Mouse (Mus musculus) frontal cortex, postnatal 10 days (tissue): ENCODE measurements around the gene Snx33.
"Not testable (repeated sequence)": the region's sequence is repeated elsewhere in the genome, so short reads cannot be mapped to it uniquely, and the experiment has no call there.

Source experiments
- DNase-seq, 2 experiments: peaks; one replicate each; pipeline ENCODE4 v3.0.0; 2022; ENCODE audit warnings: low spot score in 2 of 2, mixed read lengths in 1 of 2

Snx33 gene

DNA sequence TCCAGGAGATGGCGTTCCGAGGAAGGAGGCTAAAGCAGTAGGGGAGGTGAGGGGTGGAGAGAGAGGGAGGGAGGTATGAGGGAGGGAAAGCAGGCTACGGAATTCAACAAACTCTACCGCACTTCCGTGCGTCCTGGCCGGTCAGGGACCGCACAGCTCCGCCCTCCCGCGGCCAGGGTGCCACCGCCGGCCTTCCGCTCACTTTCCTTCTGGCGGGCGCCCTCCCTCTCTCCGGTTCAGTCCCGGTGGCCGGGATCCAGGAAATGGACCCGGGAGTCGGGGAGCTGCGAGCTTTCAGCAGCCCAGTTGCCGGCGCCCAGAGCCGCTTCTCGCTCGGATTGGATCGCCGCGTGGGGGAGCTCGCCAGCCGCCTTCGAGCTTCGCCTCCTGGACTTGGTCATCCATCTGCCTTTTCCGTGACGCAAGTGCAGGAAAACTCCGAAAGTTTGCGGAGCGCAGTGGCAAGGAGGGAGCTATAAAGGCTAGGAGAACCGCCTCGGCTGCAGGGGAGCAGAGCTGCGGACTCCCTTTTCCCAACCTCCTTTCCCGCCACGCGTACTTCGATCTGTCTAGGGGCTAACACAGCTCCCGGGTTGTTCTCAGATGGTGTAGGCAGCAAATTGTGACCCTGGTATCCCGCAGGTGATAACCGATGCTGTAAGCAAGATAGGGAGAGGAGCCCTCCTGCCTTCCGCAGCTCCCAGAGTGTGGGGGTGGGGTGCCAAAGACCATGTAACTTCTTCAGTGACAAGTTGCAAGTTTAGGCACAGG lies at the start of gene Snx33:
Gene Snx33 (minus strand): TSS at position 331 of the 771 bp plus-strand sequence.
- peak; percentile 61 to 83 for DNase-seq

DNA sequence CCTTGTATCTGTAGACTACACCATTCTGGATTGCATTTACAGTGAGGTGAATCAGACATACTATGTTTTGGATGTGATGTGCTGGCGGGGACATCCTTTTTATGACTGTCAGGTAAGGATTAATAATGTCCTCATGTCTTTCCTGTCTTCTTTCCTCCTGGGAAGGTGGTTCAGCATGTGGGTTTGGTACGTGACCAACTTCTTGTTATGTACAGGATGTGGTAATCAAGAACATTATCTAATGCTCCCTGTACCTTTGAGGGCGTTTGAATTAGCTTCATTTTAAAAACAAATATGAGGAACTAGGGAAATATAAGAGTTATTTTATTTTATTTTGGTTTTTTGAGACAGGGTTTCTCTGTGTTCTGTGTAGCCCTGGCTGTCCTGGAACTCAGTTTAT lies 47.0 kb upstream of the Snx33 start:
- no peak for DNase-seq

DNA sequence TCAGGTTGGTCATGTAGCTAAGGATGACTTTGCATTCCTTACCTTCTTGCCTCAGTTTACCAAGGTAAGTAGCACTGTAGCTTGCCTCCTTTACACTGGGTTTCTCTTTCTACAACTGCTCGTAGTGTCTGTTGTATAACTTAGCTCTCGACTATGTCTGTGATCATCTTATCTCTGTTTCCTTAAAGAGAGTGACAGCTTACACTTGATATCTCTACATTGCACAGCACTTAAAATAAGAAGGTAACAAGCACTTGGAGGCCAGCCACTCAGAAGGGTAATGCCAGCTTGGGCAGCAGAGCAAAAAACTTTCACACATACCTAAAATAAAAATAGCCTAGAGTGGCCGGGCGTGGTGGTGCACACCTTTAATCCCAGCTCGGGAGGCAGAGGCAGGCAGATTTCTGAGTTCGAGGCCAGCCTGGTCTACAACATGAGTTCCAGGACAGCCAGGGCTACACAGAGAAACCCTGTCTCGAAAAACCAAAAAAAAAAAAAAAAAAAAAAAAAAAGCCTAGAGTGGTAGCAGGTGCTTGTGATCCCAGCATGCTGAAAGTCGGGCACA lies 45.9 kb upstream of the Snx33 start:
- no peak for DNase-seq

- DNase-seq: no peak
Measured at GRCm38 (mm10) chr9:56970158-56970557, 42.0 kb upstream of the Snx33 start.

- no peak for DNase-seq
Measured at GRCm38 (mm10) chr9:56961591-56961990, 33.4 kb upstream of the Snx33 start.

GRCm38 (mm10) chr9:56958689-56959088 lies 30.5 kb upstream of the Snx33 start:
- no peak for DNase-seq

DNA sequence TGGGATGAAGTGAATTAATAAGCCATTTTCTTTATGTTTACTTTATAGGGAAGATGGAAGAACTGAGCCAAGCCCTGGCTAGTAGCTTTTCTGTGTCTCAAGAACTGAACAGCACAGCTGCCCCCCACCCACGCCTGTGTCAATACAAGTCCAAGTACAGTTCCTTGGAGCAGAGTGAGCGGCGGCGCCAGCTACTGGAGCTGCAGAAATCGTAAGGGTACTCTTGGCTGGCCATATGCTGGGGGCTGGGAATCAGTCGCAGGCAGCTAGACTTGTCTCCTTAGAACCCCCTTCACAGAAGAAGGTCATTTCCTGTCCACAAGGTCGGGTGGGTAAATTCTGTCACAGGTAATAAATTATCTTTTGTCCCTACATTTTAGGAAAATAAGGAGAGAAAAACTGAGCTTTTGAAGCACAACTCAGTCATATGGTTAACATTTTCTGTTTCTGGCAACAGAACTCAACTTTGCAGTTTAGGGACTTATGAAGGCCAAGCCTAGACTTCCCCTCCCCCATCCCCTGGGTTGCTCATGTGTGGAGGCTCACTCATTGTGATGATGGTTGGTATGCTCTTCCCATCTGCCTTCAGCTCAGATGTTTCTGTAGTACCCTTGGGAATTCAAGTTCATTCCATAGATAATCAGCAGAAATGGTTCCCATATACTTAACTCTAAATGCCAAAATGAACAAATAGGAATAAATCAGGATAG lies 28.9 kb upstream of the Snx33 start:
- DNase-seq: no peak

- DNase-seq: no peak
Measured at GRCm38 (mm10) chr9:56953562-56953961, 25.4 kb upstream of the Snx33 start.

DNA sequence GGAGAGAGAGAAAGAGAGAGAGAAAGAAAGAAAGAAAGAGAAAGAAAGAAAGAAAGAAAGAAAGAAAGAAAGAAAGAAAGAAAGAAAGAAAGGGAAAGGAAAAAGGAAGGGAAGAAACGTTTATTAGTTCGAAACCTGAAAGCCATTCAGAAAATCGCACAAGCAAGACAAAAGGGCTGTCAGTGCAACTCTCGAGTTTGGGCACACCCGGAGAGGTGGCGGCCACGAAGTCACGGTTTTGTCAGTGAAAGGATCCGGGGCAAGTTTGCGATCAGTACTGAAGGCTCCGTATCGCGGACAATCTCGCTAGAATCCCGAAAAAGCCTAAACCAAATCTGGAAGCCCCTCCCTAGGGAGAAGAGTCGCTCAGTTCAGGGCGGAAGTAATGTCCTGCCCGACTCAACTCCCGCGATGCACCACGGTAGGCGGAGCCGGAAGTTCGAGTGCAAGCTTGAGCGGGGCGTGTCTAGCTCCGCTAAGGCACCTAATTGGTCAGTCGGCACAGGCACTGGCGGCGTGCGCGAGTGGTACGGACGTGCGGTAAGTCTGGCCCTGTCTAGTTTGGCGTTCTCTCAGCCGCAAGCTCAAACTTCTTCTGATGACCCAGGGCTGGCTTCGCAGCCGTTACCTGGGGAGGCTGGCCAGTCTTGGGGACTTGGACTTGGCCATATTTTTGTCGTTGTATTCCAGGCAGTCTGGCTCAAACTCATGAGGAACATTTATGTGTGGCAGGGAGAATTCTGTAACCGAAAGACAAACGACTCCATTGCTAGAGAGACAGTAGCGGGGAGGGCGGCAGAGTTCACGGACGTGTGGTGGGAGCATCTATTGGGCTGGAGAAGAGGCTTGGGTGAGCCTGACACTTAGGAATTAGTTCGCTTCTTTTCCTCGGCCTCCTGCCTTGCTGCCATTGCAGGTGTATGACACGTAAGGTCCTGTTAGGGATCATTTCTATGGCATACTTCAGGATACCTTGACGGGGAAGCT lies 22.5 kb upstream of the Snx33 start, which contains the start of gene Snupn:
Gene Snupn (plus strand): TSS at position 465 of the 987 bp plus-strand sequence.
- peak; percentile 92 to 96 for DNase-seq

DNA sequence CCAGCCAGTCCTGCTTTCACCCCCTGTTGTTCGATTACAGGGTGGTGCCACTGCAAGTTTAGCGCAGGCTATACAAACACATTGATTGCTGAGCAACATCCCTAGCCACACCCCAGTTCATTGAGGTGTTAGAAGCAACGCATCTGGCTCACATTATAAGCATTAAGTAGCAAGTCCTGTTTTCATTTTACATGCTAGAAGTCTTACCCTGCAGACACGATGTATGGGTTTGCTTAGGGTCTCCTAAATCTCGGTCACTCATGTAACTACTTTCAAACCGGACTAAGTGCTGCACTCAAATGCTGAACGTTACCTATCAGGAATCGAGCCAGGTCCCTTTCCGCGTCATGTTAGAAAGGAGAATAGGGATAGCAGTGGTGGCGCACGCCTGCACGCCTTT lies 21.6 kb upstream of the Snx33 start:
- no peak for DNase-seq

- not testable (repeated sequence) for DNase-seq
Measured at GRCm38 (mm10) chr9:56948699-56949098, 20.5 kb upstream of the Snx33 start.

DNA sequence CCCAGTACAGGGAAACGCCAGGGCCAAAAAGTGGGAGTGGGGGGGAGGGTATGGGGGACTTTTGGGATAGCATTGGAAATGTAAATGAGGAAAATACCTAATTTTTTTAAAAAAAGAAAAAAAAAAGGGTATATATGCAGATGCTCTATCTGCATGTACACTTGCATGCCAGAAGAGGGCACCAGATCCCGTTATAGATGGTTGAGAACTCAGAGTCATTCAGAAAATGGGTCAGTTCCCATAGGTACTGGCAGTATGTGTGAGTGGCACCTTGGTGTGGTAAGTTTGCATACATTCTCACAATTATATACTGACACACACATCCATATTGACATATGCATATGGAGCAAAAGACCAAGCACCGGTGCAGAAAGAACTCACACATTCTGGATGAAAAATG lies 19.3 kb upstream of the Snx33 start:
- peak in 1 of 2 experiments; percentile 20 for DNase-seq

DNA sequence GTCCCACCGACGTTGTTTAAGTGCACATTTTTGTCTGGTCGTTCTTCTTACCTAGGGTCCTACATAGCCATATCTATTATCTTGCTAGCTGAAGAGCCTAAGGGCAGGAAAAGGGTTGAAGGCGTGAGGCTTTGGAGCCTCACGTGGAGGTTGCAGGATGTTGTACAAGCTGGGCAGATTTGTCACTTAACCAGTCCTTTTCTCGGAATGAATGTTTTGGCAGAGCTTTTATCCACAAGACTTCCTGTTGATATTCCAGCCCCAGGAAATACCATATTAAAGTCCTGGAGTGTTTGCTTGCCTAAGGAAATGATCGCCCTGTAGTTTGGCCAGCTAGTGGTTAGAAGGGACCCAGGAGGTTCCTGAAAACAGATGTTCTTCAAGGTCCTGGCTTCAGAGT lies 10.2 kb upstream of the Snx33 start:
- no peak for DNase-seq

- DNase-seq: peak; percentile 81 to 86
Measured at GRCm38 (mm10) chr9:56937223-56938160, 9.3 kb upstream of the Snx33 start, which contains the start of gene Imp3. Imp3 (plus strand) TSS chr9:56937475.

DNA sequence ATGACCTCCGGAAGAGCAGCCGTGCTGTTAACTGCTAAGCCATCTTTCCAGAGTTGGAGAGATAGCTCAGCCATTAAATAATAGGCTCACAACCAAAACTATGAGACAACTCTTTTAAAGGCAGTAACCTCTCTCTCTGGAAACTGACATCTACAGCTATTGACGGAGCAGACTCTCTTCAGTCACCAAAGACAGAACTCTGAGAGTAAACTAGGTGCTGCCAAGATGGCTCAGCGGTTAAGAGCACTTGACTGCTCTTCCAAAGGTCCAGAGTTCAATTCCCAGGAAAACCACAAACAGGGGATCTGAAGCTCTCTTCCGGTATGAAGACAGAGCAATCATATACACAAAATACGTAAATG lies 8.7 kb upstream of the Snx33 start:
- DNase-seq: no peak

DNA sequence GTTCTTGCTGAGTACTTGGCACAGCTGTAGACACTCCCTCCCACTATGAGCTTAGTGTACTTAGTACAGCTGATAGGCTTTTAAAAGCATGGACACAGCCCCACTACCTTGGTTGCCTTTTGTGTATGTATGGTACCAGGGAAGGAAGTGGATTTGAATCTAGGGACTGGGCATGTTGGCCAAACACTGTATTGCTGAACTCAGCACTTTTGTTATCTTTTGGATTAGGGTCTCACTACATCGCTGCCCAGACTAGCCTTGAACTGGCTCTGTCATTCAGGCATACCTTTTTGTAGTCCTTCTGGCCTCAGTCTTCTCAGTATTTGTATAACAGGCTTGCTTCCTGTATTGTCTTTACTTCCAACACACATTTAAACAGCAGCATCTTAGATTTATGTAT lies 2.4 kb upstream of the Snx33 start:
- no peak for DNase-seq

DNA sequence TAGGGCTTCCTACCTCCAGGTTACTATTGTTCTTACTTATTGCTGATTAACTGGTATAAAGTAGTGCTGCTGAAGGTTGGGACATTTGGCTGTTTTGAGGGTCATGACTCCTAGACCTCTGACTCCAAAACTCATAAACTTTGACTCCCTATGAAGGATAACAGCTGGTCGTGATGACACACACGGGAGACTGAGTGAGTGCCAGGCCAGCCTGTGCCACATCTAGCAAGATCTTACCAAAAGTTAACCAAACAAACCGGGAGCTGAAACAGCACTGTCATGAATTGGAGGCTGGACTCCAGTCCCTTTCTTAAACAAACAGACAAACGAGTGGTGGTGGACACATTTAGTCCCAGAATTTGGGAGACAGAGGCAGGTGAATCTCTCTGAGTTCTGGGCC lies 1.3 kb upstream of the Snx33 start:
- DNase-seq: no peak

- no peak for DNase-seq
Measured at GRCm38 (mm10) chr9:56927191-56928012, 769 bp downstream of the Snx33 start.

DNA sequence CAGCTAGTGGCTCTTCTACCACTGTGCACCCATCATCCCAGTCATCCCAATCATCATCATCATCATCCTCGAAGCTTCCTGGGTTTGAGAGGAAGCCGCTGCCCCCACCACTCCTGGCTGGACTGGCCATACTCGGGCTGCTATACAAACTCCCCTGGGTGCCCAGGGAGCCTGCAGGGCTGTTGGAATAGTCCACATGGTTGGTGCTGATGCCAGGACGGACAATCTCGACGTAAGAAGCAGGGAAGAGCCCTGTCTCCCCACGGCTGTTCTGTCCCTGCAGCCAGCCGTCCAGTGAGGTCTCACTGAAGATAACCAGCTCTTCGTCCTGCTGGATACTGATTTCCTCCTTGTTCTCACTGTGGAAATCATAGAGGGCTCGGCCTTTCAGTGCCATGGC lies 1.8 kb downstream of the Snx33 start:
- DNase-seq: no peak

DNA sequence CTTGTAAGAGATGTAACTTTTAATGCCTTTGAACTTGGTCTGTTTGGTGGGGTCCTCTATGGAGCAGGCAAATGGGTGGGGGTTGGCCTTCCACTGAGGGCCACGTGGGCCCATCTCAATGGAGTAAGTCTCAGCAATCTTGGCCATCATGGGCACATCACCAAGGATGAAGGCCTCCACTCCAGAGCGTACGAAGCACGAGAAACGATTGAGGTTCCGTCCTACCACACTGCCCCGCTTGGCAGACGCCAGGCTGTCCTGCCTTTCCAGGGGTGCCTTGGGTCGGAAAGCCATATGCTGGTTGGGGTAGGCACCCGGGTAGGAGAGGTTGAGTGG lies 2.2 kb downstream of the Snx33 start:
- DNase-seq: no peak
